Mouse (Mus musculus): Measurements from ENCODE around the gene Usp5.

DNA sequence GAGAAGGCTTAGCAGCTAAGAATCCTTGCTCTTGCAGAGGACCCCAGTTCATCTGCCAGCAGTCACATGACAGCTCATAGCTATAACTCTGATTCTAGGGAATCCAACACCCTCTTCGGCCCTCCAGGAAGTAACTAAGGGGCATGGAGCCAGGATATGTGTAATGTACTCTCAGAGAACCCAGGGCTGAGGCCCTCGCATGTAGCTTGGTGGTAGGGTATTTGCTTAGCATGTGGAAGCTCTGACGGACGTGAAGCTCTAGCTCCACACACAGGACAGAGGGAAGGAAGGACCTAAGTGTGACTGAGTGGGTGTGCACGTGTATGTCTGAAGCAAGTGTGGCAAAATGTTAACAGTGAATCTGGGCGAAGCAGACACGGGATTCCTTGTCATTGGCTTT is 7.1 kb upstream of the Usp5 start:
- TF ChIP-seq CTCF (IDR thresholded peaks at IDR 0.05; ENCODE audit: low read depth, low read length) (no peak), POLR2A (IDR thresholded peaks at IDR 0.05; ENCODE audit: extremely low read depth, insufficient read depth, low read length) (no peak)
